Mouse (Mus musculus): ENCODE measurements at regions not wholly inside any gene's neighbourhood (a gene's known extent, or its start where the extent isn't known, plus 50 kb on each side); places are given as distances from the start of the nearest gene placed in this dataset.
"Not testable (repeated sequence)": the region's sequence is repeated elsewhere in the genome, so short reads cannot be mapped to it uniquely, and the experiment has no call there.

DNA sequence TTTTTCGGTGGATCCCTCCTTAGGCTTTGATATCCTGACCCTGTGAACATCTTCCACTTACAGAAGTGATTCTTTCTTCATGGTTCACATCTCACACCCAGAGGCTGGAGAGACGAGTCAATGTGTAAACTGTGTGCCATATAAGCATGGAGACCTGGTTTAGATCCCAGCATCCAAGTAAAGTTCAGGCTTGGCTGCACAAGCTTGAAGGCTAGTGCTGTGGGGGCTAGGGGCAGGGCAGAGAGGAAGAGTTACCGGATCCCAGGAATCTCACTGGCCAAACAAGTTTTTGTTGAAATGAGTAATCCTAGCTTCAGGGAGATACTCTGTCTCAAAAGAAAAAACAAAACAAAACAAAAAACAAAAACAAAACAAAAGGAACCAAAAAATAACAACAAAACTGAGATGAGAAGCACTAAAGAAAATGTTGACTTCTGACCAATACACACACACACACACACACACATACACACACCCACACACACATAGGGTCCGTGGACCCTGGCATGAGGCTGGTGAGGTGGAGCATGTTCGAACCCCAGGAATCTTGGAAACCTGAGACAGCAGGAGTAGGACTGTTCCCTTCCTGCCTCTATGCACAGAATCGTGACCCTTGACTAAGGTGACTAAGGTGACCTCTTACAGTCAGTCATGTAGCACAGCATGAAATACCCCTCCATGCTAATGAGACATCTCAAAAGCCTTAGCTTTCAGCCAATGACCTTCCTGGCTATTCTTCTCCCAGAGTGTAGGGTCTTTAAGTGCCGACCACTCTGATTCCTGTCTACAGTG is 55.2 kb downstream of the Gm12728 start:
- Histone ChIP-seq H3K4me3 (ENCODE audit: low read depth, low read length) (no peak overlapping the region), H3K36me3 (ENCODE audit: control insufficient read depth, insufficient read depth, low read length) (no peaks in the 10 kb centered on the region), H3K4me2 (ENCODE audit: low read depth, low read length) (no peak overlapping the region), H3K9ac (replicated peaks; ENCODE audit: low read depth, low read length) (no peak overlapping the region), H3K9me3 (ENCODE audit: control insufficient read depth, low read length) (no peaks in the 10 kb centered on the region), H3K27ac (ENCODE audit: low read depth, low read length) (no peak overlapping the region), H3K27me3 (ENCODE audit: control insufficient read depth, insufficient read depth, low read length) (no peaks in the 10 kb centered on the region), H3K4me1 (ENCODE audit: control insufficient read depth, insufficient read depth, low read length) (no peaks in the 10 kb centered on the region)
- WGBS = 82% methylated on average over 7 of the region's 7 CpGs
- ATAC-seq (ENCODE audit: low read depth) = no peak

DNA sequence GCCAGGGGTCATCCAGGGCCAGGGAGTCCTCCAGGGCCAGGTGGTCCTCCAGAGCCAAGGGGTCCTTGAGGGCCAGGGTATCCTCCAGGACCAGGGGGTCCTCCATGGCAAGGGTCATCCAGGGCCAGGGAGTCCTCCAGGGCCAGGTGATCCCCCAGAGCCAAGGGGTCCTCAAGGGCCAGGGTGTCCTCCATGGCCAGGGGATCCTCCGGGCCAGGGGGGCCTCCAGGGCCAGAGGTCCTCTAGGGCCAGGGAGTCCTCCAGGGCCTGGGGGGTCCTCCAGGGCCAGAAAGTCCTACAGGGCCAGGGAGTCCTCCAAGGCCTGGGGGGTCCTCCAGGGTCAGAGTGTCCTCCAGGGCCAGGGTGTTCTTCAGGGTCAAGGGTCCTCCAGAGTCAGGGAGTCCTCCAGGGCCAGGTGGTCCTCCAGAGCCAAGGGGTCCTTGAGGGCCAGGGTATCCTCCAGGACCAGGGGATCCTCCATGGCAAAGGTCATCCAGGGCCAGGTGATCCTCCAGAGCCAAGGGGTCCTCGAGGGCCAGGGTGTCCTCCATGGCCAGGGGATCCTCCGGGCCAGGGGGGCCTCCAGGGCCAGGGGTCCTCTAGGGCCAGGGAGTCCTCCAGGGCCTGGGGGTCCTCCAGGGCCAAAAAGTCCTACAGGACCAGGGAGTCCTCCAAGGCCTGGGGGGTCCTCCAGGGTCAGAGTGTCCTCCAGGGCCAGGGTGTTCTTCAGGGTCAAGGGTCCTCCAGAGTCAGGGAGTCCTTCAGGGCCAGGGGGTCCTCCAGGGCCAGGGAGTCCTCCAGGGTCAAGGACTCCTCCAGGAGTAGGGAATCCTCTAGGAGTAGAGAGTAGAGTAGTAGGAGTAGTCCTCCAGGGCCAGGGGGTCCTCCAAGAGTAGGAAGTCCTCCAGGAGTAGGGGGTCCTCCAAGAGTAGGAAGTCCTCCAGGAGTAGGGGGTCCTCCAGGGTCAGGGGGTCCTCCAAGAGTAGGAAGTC is 56.6 kb downstream of the Gm12728 start:
- ATAC-seq (ENCODE audit: low read depth); H3K9me3 ChIP-seq (ENCODE audit: control insufficient read depth, low read length); H3K27ac ChIP-seq (ENCODE audit: low read depth, low read length); H3K4me1 ChIP-seq (ENCODE audit: control insufficient read depth, insufficient read depth, low read length); H3K4me3 ChIP-seq (ENCODE audit: low read depth, low read length); H3K4me2 ChIP-seq (ENCODE audit: low read depth, low read length); H3K36me3 ChIP-seq (ENCODE audit: control insufficient read depth, insufficient read depth, low read length); H3K9ac ChIP-seq (replicated peaks; ENCODE audit: low read depth, low read length); H3K27me3 ChIP-seq (ENCODE audit: control insufficient read depth, insufficient read depth, low read length): not testable (repeated sequence)
- WGBS = 91% methylated on average over 3 of the region's 3 CpGs

DNA sequence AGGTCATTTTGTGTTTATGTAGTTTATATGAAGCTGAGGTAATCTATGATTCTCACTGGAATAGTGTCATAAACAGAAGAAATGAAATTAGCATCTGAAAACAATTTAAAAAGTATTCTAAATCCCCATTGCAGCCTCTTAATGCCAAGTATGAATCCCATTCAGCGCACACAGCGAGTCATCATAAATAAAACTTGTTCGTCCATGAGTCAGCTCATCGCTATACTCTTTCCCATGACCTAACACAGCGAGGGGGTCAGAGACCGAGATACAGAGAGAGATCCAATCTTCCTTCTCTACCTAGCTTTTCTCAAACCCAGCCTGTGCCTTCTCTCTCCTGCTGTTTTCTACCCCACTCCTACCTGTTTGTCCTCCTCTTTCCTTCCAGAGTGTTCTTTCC is 63.4 kb downstream of the Gm12728 start:
- H3K27me3 ChIP-seq (ENCODE audit: control insufficient read depth, insufficient read depth, low read length) = no peaks in the 10 kb centered on the region
- no peak overlapping the region for H3K9ac ChIP-seq (replicated peaks; ENCODE audit: low read depth, low read length)
- no peak overlapping the region for H3K27ac ChIP-seq (ENCODE audit: low read depth, low read length)
- H3K4me1 ChIP-seq (ENCODE audit: control insufficient read depth, insufficient read depth, low read length) = no peaks in the 10 kb centered on the region
- H3K36me3 ChIP-seq (ENCODE audit: control insufficient read depth, insufficient read depth, low read length) = no peaks in the 10 kb centered on the region
- 86% methylated on average over 6 of the region's 6 CpGs for WGBS
- no peaks in the 10 kb centered on the region for H3K9me3 ChIP-seq (ENCODE audit: control insufficient read depth, low read length)
- H3K4me2 ChIP-seq (ENCODE audit: low read depth, low read length) = no peak overlapping the region
- no peak for ATAC-seq (ENCODE audit: low read depth)
- no peak overlapping the region for H3K4me3 ChIP-seq (ENCODE audit: low read depth, low read length)

- 87% methylated on average over 15 of the region's 15 CpGs for WGBS
- no peak for ATAC-seq (ENCODE audit: low read depth)
- H3K9me3 ChIP-seq (ENCODE audit: control insufficient read depth, low read length) = no peaks in the 10 kb centered on the region
- no peak overlapping the region for H3K4me3 ChIP-seq (ENCODE audit: low read depth, low read length)
- no peak overlapping the region for H3K9ac ChIP-seq (replicated peaks; ENCODE audit: low read depth, low read length)
- no peaks in the 10 kb centered on the region for H3K27me3 ChIP-seq (ENCODE audit: control insufficient read depth, insufficient read depth, low read length)
- no peak overlapping the region for H3K4me2 ChIP-seq (ENCODE audit: low read depth, low read length)
- H3K4me1 ChIP-seq (ENCODE audit: control insufficient read depth, insufficient read depth, low read length) = no peaks in the 10 kb centered on the region
- no peak overlapping the region for H3K27ac ChIP-seq (ENCODE audit: low read depth, low read length)
- no peaks in the 10 kb centered on the region for H3K36me3 ChIP-seq (ENCODE audit: control insufficient read depth, insufficient read depth, low read length)
These were observed 69.6 kb downstream of the Gm12728 start for GRCm38 (mm10) chr4:105859052-105859864.

DNA sequence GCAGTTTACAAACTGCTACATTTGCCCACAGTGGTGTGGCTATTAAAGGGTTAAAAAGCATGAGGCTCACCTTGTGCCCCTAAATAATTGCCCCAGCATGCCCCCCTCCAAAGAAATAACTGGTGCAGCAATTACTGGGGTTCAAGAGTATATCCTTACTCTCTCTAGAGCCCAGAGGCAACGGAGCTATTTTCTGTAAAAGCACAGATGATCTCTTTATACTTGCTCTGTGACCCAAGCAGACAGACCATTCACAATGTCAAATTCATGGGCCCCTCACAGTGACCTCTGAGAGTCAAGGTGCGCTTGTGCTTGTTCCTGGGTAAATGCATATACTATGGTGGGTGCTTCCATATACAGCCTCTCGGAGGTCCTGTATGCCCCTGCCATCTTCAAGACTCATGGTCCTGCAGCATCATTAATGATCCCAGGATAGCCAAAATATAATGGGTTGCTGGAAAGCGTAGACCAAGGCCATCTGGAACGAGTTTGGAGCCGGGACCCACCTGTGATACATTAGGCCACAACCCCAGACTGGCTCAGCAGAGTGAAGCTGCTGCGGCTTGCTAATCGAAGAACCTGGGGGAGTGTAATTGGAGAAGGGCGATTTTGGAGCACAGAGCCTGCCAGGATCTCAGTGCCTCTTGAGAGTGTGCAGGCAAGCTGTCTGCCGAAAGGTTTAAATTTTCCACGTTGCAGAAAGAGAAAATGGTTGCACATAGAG is 71.4 kb downstream of the Gm12728 start:
- 74% methylated on average over 11 of the region's 11 CpGs for WGBS
- H3K4me1 ChIP-seq (ENCODE audit: control insufficient read depth, insufficient read depth, low read length) = no peaks in the 10 kb centered on the region
- H3K4me2 ChIP-seq (ENCODE audit: low read depth, low read length) = no peak overlapping the region
- no peaks in the 10 kb centered on the region for H3K36me3 ChIP-seq (ENCODE audit: control insufficient read depth, insufficient read depth, low read length)
- H3K9me3 ChIP-seq (ENCODE audit: control insufficient read depth, low read length) = no peaks in the 10 kb centered on the region
- no peak overlapping the region for H3K9ac ChIP-seq (replicated peaks; ENCODE audit: low read depth, low read length)
- no peak for ATAC-seq (ENCODE audit: low read depth)
- no peak overlapping the region for H3K4me3 ChIP-seq (ENCODE audit: low read depth, low read length)
- H3K27me3 ChIP-seq (ENCODE audit: control insufficient read depth, insufficient read depth, low read length) = no peaks in the 10 kb centered on the region
- H3K27ac ChIP-seq (ENCODE audit: low read depth, low read length) = no peak overlapping the region

DNA sequence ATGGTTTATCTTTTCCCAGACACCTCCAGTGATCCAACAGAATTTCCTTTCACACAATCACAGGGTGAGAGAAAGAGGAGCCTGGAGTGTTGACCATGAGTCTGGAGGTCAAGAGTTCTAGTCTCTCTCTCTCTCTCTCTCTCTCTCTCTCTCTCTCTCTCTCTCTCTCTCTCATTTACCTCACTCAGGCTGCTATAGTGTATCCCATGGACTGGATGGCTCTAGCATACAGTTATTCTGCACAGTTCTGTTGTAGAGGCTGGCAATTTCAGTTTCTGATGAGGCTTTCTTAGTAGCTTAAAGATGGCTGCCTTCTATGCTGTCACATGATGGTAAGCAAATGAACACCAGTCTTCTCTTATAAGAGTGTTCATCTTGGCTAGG is 72.0 kb downstream of the Gm12728 start:
- Histone ChIP-seq H3K36me3 (ENCODE audit: control insufficient read depth, insufficient read depth, low read length) (no peaks in the 10 kb centered on the region), H3K9me3 (ENCODE audit: control insufficient read depth, low read length) (no peaks in the 10 kb centered on the region), H3K4me2 (ENCODE audit: low read depth, low read length) (no peak overlapping the region), H3K27ac (ENCODE audit: low read depth, low read length) (no peak overlapping the region), H3K4me1 (ENCODE audit: control insufficient read depth, insufficient read depth, low read length) (no peaks in the 10 kb centered on the region), H3K9ac (replicated peaks; ENCODE audit: low read depth, low read length) (no peak overlapping the region), H3K4me3 (ENCODE audit: low read depth, low read length) (no peak overlapping the region), H3K27me3 (ENCODE audit: control insufficient read depth, insufficient read depth, low read length) (no peaks in the 10 kb centered on the region)
- no peak for ATAC-seq (ENCODE audit: low read depth)

- no peak overlapping the region for H3K4me2 ChIP-seq (ENCODE audit: low read depth, low read length)
- no peak overlapping the region for H3K27ac ChIP-seq (ENCODE audit: low read depth, low read length)
- WGBS = 67% methylated on average over 3 of the region's 3 CpGs
- no peaks in the 10 kb centered on the region for H3K36me3 ChIP-seq (ENCODE audit: control insufficient read depth, insufficient read depth, low read length)
- no peak for ATAC-seq (ENCODE audit: low read depth)
- no peaks in the 10 kb centered on the region for H3K4me1 ChIP-seq (ENCODE audit: control insufficient read depth, insufficient read depth, low read length)
- H3K27me3 ChIP-seq (ENCODE audit: control insufficient read depth, insufficient read depth, low read length) = no peaks in the 10 kb centered on the region
- H3K9me3 ChIP-seq (ENCODE audit: control insufficient read depth, low read length) = no peaks in the 10 kb centered on the region
- H3K4me3 ChIP-seq (ENCODE audit: low read depth, low read length) = no peak overlapping the region
- no peak overlapping the region for H3K9ac ChIP-seq (replicated peaks; ENCODE audit: low read depth, low read length)
These were observed 80.8 kb downstream of the Gm12728 start for GRCm38 (mm10) chr4:105870512-105870911.

DNA sequence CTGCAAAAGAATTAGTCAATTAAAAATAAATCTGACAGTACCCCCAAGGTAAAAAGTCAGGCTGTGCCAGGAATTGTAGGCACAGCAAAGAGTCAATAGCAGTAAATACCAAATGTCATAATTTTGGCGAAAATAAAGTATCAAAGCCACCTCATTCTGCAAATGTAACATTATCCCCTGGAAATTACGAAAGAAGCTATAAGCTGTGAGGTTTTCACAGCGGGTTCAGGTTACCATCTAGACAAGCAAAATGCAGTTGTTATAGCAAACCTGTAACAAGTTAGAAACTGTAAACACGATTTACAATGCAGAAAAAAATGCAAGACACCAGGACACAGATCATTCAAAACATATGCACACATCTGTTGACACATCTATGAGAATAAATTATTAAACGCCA is 87.6 kb downstream of the Gm12728 start:
- H3K36me3 ChIP-seq (ENCODE audit: control insufficient read depth, insufficient read depth, low read length) = no peaks in the 10 kb centered on the region
- H3K4me2 ChIP-seq (ENCODE audit: low read depth, low read length) = no peak overlapping the region
- H3K9me3 ChIP-seq (ENCODE audit: control insufficient read depth, low read length) = no peaks in the 10 kb centered on the region
- 85% methylated on average over 5 of the region's 5 CpGs for WGBS
- no peak overlapping the region for H3K27ac ChIP-seq (ENCODE audit: low read depth, low read length)
- H3K27me3 ChIP-seq (ENCODE audit: control insufficient read depth, insufficient read depth, low read length) = no peaks in the 10 kb centered on the region
- H3K4me1 ChIP-seq (ENCODE audit: control insufficient read depth, insufficient read depth, low read length) = no peaks in the 10 kb centered on the region
- ATAC-seq (ENCODE audit: low read depth) = no peak
- H3K9ac ChIP-seq (replicated peaks; ENCODE audit: low read depth, low read length) = no peak overlapping the region
- H3K4me3 ChIP-seq (ENCODE audit: low read depth, low read length) = no peak overlapping the region

All from neural tube, embryonic 14.5 days (tissue).